Mouse (Mus musculus) C2C12 (cell line): ENCODE measurements around the gene AI481877.

Source experiments
- CTCF ChIP-seq: IDR thresholded peaks from one replicate; pipeline ENCODE4 v1.5.1; 2011; ENCODE audit not compliant: control insufficient read depth, insufficient read depth, insufficient read length
- MYOD1 ChIP-seq: IDR thresholded peaks from one replicate; pipeline ENCODE4 v1.6.1; 2011; ENCODE audit warnings: low read depth; ENCODE audit not compliant: control insufficient read depth, insufficient read length

- TF ChIP-seq MYOD1 (no peak), CTCF (no peak)
Measured at GRCm38 (mm10) chr4:59009186-59009585, 129.6 kb downstream of the AI481877 start.
